Mouse (Mus musculus) forebrain, embryonic 14.5 days (tissue): ENCODE data around the gene Col17a1. TPM values are rescaled to one million over a fixed set of nuclear protein-coding genes. Genes with fewer than 3 reads are reported as not detected.

Source experiments
- ATAC-seq: fragments of 200-750 bp; cut with Nextera tagmentation; 2 replicates; pipeline ENCODE4 v1.8.0; 2017; ENCODE audit warnings: mild to moderate bottlenecking, moderate library complexity
- DNase-seq: peaks from one replicate; pipeline ENCODE4 v3.0.0-alpha.2; 2015; ENCODE audit warnings: low spot score
- H3K27ac ChIP-seq: fragments of 300-500 bp; sonication (generic); 2 replicates; pipeline ENCODE4 v1.5.1; 2014; ENCODE audit warnings: low read depth, mild to moderate bottlenecking, control low read depth, low read length, moderate library complexity
- H3K27me3 ChIP-seq: fragments of 300-500 bp; sonication (generic); replicated peaks from 2 replicates; pipeline ENCODE4 v1.6.1; 2014; ENCODE audit warnings: low read length, control low read depth, mixed read lengths; ENCODE audit not compliant: control insufficient read depth, insufficient read depth
- H3K36me3 ChIP-seq: fragments of 300-500 bp; sonication (generic); 2 replicates; pipeline ENCODE4 v1.6.1; 2014; ENCODE audit warnings: low read length, control low read depth; ENCODE audit not compliant: control insufficient read depth, insufficient read depth
- H3K4me1 ChIP-seq: fragments of 300-500 bp; sonication (generic); 2 replicates; pipeline ENCODE4 v1.6.1; 2014; ENCODE audit warnings: antibody characterized with exemption, low read length, control low read depth; ENCODE audit not compliant: control insufficient read depth, insufficient read depth
- H3K4me2 ChIP-seq: fragments of 300-500 bp; sonication (generic); 2 replicates; pipeline ENCODE4 v1.6.1; 2014; ENCODE audit warnings: mild to moderate bottlenecking, control low read depth, low read length
- H3K4me3 ChIP-seq: fragments of 300-500 bp; sonication (generic); 2 replicates; pipeline ENCODE4 v1.5.1; 2014; ENCODE audit warnings: low read depth, low read length, control low read depth
- H3K9ac ChIP-seq: fragments of 300-500 bp; sonication (generic); 2 replicates; pipeline ENCODE4 v1.6.1; 2014; ENCODE audit warnings: mild to moderate bottlenecking, low read length, control low read depth, moderate library complexity
- H3K9me3 ChIP-seq: fragments of 300-500 bp; sonication (generic); replicated peaks from 2 replicates; pipeline ENCODE4 v1.6.1; 2016; ENCODE audit warnings: low read length, control low read depth, mixed read lengths; ENCODE audit not compliant: control insufficient read depth
- WGBS: fragments of 180-500 bp; shearing (Covaris S2); extraction: QIAGEN DNeasy Blood & Tissue Kit; methylation state at CpG from one replicate; pipeline ENCODE4 v1.1.7; 2014; 5-methylcytosine and 5-hydroxymethylcytosine counted together
- polyA plus RNA-seq: library from polyadenylated mRNA; unstranded; fragments of >200 nt; fragmentation: Nextera tagmentation; extraction: Ambion mirVana; gene quantifications from 2 replicates; pipeline ENCODE4 v1.2.1, GENCODE M21; 2014

Gene Col17a1
- polyA plus RNA-seq, 1 experiment from 2014 or later = 0.15 TPM

GRCm38 (mm10) chr19:47653173-47653572 is 38.7 kb downstream of the Col17a1 start:
- Histone ChIP-seq H3K27ac (no peak overlapping the region), H3K4me2 (no peak overlapping the region), H3K9me3 (no peaks in the 10 kb centered on the region), H3K36me3 (no peaks in the 10 kb centered on the region), H3K4me3 (no peak overlapping the region), H3K9ac (no peak overlapping the region), H3K27me3 (no peaks in the 10 kb centered on the region), H3K4me1 (no peaks in the 10 kb centered on the region)
- no peak for DNase-seq
- 92% methylated on average over 8 of the region's 8 CpGs for WGBS
- no peak for ATAC-seq

DNA sequence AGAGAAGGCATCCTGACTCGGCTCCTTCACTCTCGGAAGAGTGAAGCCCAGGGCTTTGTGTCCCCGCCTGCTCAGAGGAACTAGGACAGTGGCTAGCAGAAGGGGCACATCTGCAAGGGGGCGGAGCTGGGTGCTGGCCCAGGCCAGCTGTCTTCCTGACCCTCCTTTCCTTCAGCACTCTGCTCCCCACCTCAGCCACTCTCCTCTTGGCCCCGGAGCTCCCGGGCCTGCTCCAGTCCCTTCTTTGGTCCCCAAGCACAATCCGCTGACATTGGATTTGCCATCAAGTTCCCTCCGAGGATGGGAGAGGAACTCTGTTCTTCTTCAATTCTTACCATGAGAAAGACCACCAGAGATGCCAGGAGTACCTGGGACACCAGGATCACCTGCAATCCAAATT is 39.6 kb downstream of the Col17a1 start:
- Histone ChIP-seq H3K27ac (no peak overlapping the region), H3K27me3 (no peaks in the 10 kb centered on the region), H3K4me1 (no peaks in the 10 kb centered on the region), H3K4me3 (no peak overlapping the region), H3K36me3 (0 out of 2 replicates have a peak, but pooled peaks cover 3% of the 10 kb centered on the region), H3K9ac (no peak overlapping the region), H3K4me2 (no peak overlapping the region), H3K9me3 (no peaks in the 10 kb centered on the region)
- ATAC-seq (no peak), DNase-seq (no peak)
- 80% methylated on average over 8 of the region's 8 CpGs for WGBS

- no peak overlapping the region for H3K27ac ChIP-seq
- H3K4me2 ChIP-seq = no peak overlapping the region
- no peak for DNase-seq
- 91% methylated on average over 5 of the region's 5 CpGs for WGBS
- no peaks in the 10 kb centered on the region for H3K27me3 ChIP-seq
- 0 out of 2 replicates have a peak, but pooled peaks cover 11% of the 10 kb centered on the region for H3K36me3 ChIP-seq
- no peaks in the 10 kb centered on the region for H3K4me1 ChIP-seq
- H3K4me3 ChIP-seq = no peak overlapping the region
- no peaks in the 10 kb centered on the region for H3K9me3 ChIP-seq
- no peak overlapping the region for H3K9ac ChIP-seq
- ATAC-seq = no peak
These were observed 40.8 kb downstream of the Col17a1 start for GRCm38 (mm10) chr19:47651160-47651480.

- no peak for ATAC-seq
- no peak overlapping the region for H3K4me3 ChIP-seq
- 90% methylated on average over 16 of the region's 16 CpGs for WGBS
These were observed 41.3 kb downstream of the Col17a1 start for GRCm38 (mm10) chr19:47650366-47651159.

DNA sequence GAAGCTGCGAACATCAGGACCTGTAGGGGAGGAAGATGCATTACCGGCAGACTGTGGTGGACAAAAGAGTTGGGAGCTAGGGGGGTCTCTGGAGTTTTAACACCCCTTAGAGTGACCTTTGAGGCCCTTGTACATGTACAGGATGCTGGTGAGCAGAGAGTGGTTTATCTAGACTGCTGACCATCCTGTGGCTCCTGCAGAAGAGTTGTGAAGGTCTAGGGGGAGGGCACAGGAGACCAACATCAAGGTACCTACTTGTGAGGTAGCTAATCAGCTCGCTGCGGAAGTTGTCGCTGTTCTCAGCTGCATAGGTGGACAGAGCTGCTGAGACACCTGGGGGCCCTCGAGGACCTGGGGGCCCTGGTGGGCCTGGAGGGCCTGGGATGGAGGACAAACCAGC is 42.8 kb downstream of the Col17a1 start:
- Histone ChIP-seq H3K27me3 (no peaks in the 10 kb centered on the region), H3K36me3 (0 out of 2 replicates have a peak, but pooled peaks cover 13% of the 10 kb centered on the region), H3K4me1 (no peaks in the 10 kb centered on the region), H3K9ac (no peak overlapping the region), H3K27ac (no peak overlapping the region), H3K4me3 (no peak overlapping the region), H3K4me2 (no peak overlapping the region), H3K9me3 (no peaks in the 10 kb centered on the region)
- ATAC-seq (no peak), DNase-seq (no peak)
- 92% methylated on average over 6 of the region's 6 CpGs for WGBS

More at GRCm38 (mm10) chr19:47650366-47651159, 41.3 kb downstream of the Col17a1 start:
- no peak for DNase-seq
- no peak overlapping the region for H3K9ac ChIP-seq
- H3K4me1 ChIP-seq = no peaks in the 10 kb centered on the region
- no peaks in the 10 kb centered on the region for H3K9me3 ChIP-seq
- H3K36me3 ChIP-seq = 0 out of 2 replicates have a peak, but pooled peaks cover 11% of the 10 kb centered on the region
- H3K4me2 ChIP-seq = no peak overlapping the region
- no peak overlapping the region for H3K27ac ChIP-seq
- H3K27me3 ChIP-seq = no peaks in the 10 kb centered on the region

DNA sequence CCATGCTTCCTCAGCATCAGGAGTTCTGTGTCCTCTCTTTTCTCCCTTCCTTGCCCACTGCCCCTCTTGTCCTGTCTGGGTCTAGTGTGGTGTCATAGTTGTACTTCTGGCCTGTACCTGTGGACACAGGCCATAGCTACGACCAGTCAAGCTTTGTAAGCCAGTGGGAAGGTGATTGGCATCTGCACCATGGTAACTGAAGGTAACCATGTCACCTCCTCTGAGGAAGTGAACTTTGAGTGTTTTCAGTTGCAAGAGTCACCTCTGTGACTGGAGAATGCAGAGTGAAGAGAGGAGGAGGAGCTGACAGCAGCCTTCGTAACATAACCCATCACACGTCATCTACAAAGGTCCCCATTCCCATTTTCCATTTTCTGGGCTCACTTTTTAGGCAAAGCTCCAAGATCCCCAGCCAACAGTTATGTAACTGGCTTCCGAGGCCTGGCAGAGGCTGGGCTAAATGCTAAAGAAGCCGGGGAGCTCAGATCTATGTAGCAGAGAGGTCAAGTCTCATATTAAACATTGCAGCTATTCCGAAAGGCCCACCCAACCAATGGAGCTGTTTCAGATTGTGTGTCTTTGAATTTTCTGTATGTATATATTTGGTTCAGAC is 45.3 kb downstream of the Col17a1 start:
- H3K4me1 ChIP-seq = no peaks in the 10 kb centered on the region
- H3K9ac ChIP-seq = no peak overlapping the region

DNA sequence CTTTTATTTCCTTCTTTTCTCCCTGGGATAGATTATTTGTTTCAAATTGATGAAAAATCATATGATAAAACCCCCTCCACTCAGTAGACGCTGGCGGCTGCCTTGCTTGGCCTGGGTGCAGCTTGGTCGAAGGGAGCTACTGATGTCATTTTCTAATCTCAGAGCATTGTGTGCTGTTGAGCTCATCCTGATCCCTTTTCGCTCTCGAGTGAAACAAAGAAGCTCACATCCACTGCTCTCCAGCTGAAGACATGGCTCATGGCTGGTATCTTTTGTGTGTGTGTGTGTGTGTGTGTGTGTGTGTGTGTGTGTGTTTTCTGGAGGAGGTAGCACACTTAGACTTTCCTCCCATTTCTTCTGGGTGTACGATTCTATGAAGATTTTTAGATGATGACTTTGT is 46.3 kb downstream of the Col17a1 start:
- no peaks in the 10 kb centered on the region for H3K27me3 ChIP-seq
- no peak overlapping the region for H3K4me3 ChIP-seq
- peaks cover 28% of the 10 kb centered on the region for H3K36me3 ChIP-seq
- WGBS = 37% methylated on average over 6 of the region's 6 CpGs
- H3K4me1 ChIP-seq = no peaks in the 10 kb centered on the region
- H3K9me3 ChIP-seq = no peaks in the 10 kb centered on the region
- DNase-seq (peak; percentile 19), ATAC-seq (no peak)
- H3K4me2 ChIP-seq = no peak overlapping the region
- no peak overlapping the region for H3K9ac ChIP-seq
- H3K27ac ChIP-seq = no peak overlapping the region; the same call in 1 of the 2 replicates

More for the DNA sequence above, 45.3 kb downstream of the Col17a1 start:
- WGBS = 84% methylated on average over 6 of the region's 6 CpGs
- H3K4me2 ChIP-seq = no peak overlapping the region
- H3K36me3 ChIP-seq = peaks cover 23% of the 10 kb centered on the region; the same call in 1 of the 2 replicates
- ATAC-seq = no peak
- DNase-seq = no peak
- H3K9me3 ChIP-seq = no peaks in the 10 kb centered on the region
- no peaks in the 10 kb centered on the region for H3K27me3 ChIP-seq
- H3K4me3 ChIP-seq = no peak overlapping the region
- H3K27ac ChIP-seq = no peak overlapping the region

DNA sequence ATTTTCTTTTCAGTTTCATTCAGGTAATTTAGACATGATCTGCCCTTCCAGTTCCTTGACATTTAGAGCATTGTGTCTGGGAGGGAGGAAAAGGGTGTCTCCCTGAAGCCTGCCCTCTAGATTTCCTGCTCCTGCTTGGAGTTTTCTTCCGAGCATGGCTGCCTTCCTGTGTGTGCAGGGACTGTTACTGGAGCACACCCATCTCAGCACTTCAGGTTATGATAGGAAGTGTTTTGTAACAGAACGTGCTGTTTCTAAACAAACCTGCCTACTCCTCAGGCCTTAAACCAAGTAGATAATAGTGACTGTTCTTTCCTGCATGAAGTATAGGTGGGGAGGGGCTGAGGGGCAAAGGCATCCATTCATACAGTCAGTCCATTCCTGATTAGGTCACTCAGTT is 48.0 kb downstream of the Col17a1 start:
- H3K27ac ChIP-seq = no peak overlapping the region
- peaks cover 44% of the 10 kb centered on the region for H3K36me3 ChIP-seq
- no peak for DNase-seq
- H3K9ac ChIP-seq = no peak overlapping the region
- H3K27me3 ChIP-seq = no peaks in the 10 kb centered on the region
- WGBS = 59% methylated on average over 2 of the region's 2 CpGs
- H3K4me3 ChIP-seq = no peak overlapping the region
- ATAC-seq = no peak
- H3K4me2 ChIP-seq = no peak overlapping the region
- no peaks in the 10 kb centered on the region for H3K9me3 ChIP-seq
- H3K4me1 ChIP-seq = no peaks in the 10 kb centered on the region

DNA sequence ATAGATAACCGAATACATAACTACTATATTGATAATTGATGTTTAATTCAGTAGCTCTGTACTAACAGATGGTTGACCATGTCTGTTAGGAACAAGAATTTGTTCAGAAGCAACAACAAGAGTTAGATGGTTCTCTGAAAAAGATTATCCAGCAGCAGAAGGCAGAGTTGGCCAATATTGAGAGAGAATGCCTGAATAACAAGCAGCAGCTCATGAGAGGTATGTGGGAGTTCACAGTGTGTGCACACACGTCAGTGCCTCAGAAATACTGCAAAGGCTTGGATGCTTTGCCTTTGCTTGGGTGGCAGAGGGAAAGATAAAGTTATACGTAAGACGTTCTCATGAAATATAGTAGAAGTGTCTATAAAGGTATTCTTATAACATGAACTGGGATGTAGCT is 56.5 kb downstream of the Col17a1 start:
- peaks cover 42% of the 10 kb centered on the region for H3K36me3 ChIP-seq
- no peak overlapping the region for H3K4me3 ChIP-seq
- H3K9me3 ChIP-seq = no peaks in the 10 kb centered on the region
- no peak for ATAC-seq
- H3K4me2 ChIP-seq = no peak overlapping the region
- no peak overlapping the region for H3K9ac ChIP-seq
- WGBS = 93% methylated on average over 4 of the region's 4 CpGs
- no peaks in the 10 kb centered on the region for H3K4me1 ChIP-seq
- H3K27me3 ChIP-seq = no peaks in the 10 kb centered on the region
- no peak for DNase-seq
- no peak overlapping the region for H3K27ac ChIP-seq
